Mouse (Mus musculus) heart, embryonic 13.5 days (tissue): Measurements from ENCODE around the gene Ntn4. TPM values are rescaled to one million over a fixed set of nuclear protein-coding genes. Genes with fewer than 3 reads are reported as not detected.

Experiments used
- ATAC-seq: fragments of 200-750 bp; cut with Nextera tagmentation; 2 replicates; pipeline ENCODE4 v1.8.0; 2017; ENCODE audit warnings: moderate TSS enrichment; ENCODE audit not compliant: insufficient number of reproducible peaks, low FRiP score, low TSS enrichment; ENCODE audit errors: extremely low read depth
- H3K27ac ChIP-seq: fragments of 300-500 bp; sonication (generic); replicated peaks from 2 replicates; pipeline ENCODE4 v1.5.1; 2015; ENCODE audit warnings: moderate library complexity, mild to moderate bottlenecking, inconsistent platforms
- H3K27me3 ChIP-seq: fragments of 300-500 bp; sonication (generic); replicated peaks from 2 replicates; pipeline ENCODE4 v1.6.1; 2015; ENCODE audit warnings: mild to moderate bottlenecking, inconsistent platforms
- H3K36me3 ChIP-seq: fragments of 300-500 bp; sonication (generic); 2 replicates; pipeline ENCODE4 v1.6.1; 2015; ENCODE audit warnings: mild to moderate bottlenecking, inconsistent platforms
- H3K4me1 ChIP-seq: fragments of 300-500 bp; sonication (generic); 2 replicates; pipeline ENCODE4 v1.6.1; 2015; ENCODE audit warnings: inconsistent platforms
- H3K4me2 ChIP-seq: fragments of 300-500 bp; sonication (generic); 2 replicates; pipeline ENCODE4 v1.6.1; 2015; ENCODE audit warnings: inconsistent platforms, mild to moderate bottlenecking, moderate library complexity
- H3K4me3 ChIP-seq: fragments of 300-500 bp; sonication (generic); 2 replicates; pipeline ENCODE4 v1.5.1; 2015; ENCODE audit warnings: moderate library complexity, mild to moderate bottlenecking, inconsistent platforms
- H3K9ac ChIP-seq: fragments of 300-500 bp; sonication (generic); 2 replicates; pipeline ENCODE4 v1.6.1; 2015; ENCODE audit warnings: inconsistent platforms, mild to moderate bottlenecking, moderate library complexity
- H3K9me3 ChIP-seq: fragments of 300-500 bp; sonication (generic); 2 replicates; pipeline ENCODE4 v1.6.1; 2016; ENCODE audit warnings: inconsistent platforms
- whole genome bisulfite sequencing: fragments of 180-500 bp; shearing (Covaris S2); methylation state at CpG from one replicate; pipeline ENCODE4 v1.1.7; 2015; ENCODE audit warnings: mixed read lengths; 5-methylcytosine and 5-hydroxymethylcytosine counted together
- polyA plus RNA-seq: library from polyadenylated mRNA; unstranded; fragments of >200 nt; fragmentation: Nextera tagmentation; extraction: Ambion mirVana; gene quantifications from 2 replicates; pipeline ENCODE4 v1.2.1, GENCODE M21; 2015

Gene Ntn4
- polyA plus RNA-seq, 1 experiment from 2014 or later, result 1.3 TPM

DNA sequence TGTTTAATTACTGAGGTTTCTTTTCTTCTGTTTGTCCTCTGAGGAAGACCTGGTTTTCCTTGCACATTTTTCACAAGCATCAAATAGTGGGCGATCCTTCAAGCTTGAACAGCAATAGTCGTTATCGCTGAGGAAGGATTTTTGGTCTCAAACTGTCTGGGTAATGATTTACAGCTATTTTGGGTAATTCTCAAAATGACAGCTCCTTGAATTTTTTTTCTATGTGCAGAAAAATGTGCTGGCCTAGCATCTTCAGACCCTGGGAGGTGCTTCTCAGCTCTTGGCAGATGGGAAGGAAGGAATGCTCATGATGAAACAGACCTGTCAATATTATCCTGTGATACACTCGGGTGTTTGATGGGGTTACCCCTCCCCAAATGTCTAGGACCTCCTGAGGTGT is 63.5 kb downstream of the Ntn4 start:
- Histone ChIP-seq H3K27ac (no peak overlapping the region), H3K36me3 (no peaks in the 10 kb centered on the region), H3K4me1 (peaks cover 28% of the 10 kb centered on the region), H3K4me2 (no peak overlapping the region), H3K9me3 (no peaks in the 10 kb centered on the region), H3K27me3 (peaks cover 5% of the 10 kb centered on the region; the same call in 1 of the 2 replicates), H3K9ac (no peak overlapping the region), H3K4me3 (no peak overlapping the region)
- WGBS, result 79% methylated on average over 4 of the region's 4 CpGs
- no peak for ATAC-seq

- H3K9ac ChIP-seq, result peak overlapping the region; percentile 11; the same call in 1 of the 2 replicates
- ATAC-seq, result peak; percentile 61; the same call in 1 of the 2 replicates
Measured at GRCm38 (mm10) chr10:93707149-93708075, 66.9 kb downstream of the Ntn4 start.

GRCm38 (mm10) chr10:93708076-93708473 is 67.6 kb downstream of the Ntn4 start:
- H3K27ac ChIP-seq, result peak overlapping the region; percentile 76
- no peak overlapping the region for H3K9ac ChIP-seq
- no peak for ATAC-seq
- no peak overlapping the region for H3K4me3 ChIP-seq
- peaks cover 19% of the 10 kb centered on the region for H3K4me1 ChIP-seq
- H3K9me3 ChIP-seq, result 0 out of 2 replicates have a peak, but pooled peaks cover 3% of the 10 kb centered on the region
- 58% methylated on average over 6 of the region's 6 CpGs for WGBS
- H3K36me3 ChIP-seq, result peaks cover 16% of the 10 kb centered on the region
- H3K27me3 ChIP-seq, result no peaks in the 10 kb centered on the region
- H3K4me2 ChIP-seq, result peak overlapping the region; percentile 55; the same call in 1 of the 2 replicates

More at GRCm38 (mm10) chr10:93707149-93708075, 66.9 kb downstream of the Ntn4 start:
- Histone ChIP-seq H3K27ac (peak overlapping the region; percentile 76), H3K27me3 (no peaks in the 10 kb centered on the region), H3K9me3 (0 out of 2 replicates have a peak, but pooled peaks cover 3% of the 10 kb centered on the region), H3K4me2 (peak overlapping the region; percentile 55), H3K36me3 (peaks cover 16% of the 10 kb centered on the region), H3K4me1 (peaks cover 21% of the 10 kb centered on the region), H3K4me3 (peak overlapping the region; percentile 26)
- WGBS, result 30% methylated on average over 21 of the region's 21 CpGs

DNA sequence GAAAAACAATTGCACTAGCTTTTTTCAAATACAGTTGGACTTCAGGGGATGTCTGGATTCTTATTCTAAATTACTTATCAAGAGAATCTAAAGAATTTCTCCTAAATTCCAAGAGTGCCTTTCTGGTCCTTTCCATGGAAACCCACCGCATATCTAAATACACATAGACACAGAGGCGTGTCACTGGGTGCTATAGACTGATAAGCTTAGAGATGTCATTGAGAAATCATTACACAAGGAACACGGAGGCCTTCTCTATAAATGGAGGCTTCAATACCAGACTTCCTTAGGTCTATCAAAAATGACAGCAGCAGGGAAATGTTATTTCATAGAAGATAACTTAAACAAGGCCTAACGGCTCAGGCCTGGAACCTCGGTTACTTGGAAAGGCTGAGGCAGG is 68.0 kb downstream of the Ntn4 start:
- ATAC-seq, result no peak
- Histone ChIP-seq H3K4me3 (no peak overlapping the region), H3K27ac (no peak overlapping the region), H3K9ac (no peak overlapping the region), H3K9me3 (0 out of 2 replicates have a peak, but pooled peaks cover 3% of the 10 kb centered on the region), H3K4me1 (peaks cover 19% of the 10 kb centered on the region), H3K27me3 (no peaks in the 10 kb centered on the region), H3K36me3 (peaks cover 16% of the 10 kb centered on the region), H3K4me2 (no peak overlapping the region)
- WGBS, result 62% methylated on average over 5 of the region's 5 CpGs

DNA sequence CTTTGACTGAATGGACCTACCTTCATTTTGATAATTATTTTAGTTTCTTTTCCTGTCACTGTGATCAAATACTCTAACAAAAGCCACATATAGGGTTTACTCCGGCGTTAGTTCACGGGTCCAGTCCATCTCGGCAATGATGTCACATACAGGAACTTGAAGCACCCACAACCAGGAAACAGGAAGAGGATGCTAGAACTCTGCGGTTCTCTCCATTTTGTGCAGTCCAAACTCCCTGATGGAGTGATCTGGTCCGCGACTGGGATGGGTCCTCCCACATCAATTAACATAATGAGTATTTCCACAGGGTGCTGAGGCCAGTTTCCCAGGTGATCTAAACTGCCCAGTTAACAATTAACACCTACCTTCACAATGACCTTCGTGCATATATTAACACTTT is 69.1 kb downstream of the Ntn4 start:
- WGBS, result 79% methylated on average over 8 of the region's 8 CpGs
- H3K27ac ChIP-seq, result no peak overlapping the region
- 0 out of 2 replicates have a peak, but pooled peaks cover 3% of the 10 kb centered on the region for H3K9me3 ChIP-seq
- no peaks in the 10 kb centered on the region for H3K27me3 ChIP-seq
- peaks cover 19% of the 10 kb centered on the region for H3K4me1 ChIP-seq
- peaks cover 16% of the 10 kb centered on the region for H3K36me3 ChIP-seq
- H3K9ac ChIP-seq, result no peak overlapping the region
- H3K4me3 ChIP-seq, result no peak overlapping the region
- no peak overlapping the region for H3K4me2 ChIP-seq
- ATAC-seq, result no peak

DNA sequence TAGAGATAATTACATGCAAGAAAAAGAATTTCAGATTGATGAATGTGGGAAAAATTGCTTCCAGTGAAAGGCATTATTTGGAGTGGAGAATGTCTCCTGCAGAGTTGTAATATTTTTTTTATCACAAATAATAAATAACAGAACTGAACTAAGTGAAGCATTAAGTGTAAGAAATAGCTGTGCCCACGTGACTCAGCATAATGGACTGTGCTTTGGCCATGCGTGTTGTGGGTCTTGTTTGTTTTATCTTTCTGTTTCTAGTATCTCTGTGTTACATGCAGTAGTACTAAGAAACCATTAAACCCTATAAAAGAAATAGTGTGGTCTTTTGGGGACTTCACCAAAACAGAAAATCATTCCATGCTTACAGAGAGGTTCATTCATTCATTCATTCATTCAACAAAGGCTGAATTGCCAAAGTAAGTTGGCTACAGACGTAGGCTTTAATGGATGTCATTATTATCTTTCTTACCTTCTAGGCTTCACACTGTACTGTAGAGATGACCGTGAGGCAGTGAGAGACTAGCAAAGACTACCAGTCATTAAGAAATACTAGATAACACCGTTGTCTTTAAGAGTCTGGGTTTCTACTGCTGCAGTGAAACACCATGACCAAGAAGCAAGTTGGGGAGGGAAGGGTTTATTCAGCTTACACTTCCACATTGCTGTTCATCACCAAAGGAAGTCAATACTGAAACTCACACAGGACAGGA is 81.3 kb downstream of the Ntn4 start:
- H3K9ac ChIP-seq, result no peak overlapping the region
- ATAC-seq, result no peak
- H3K27ac ChIP-seq, result no peak overlapping the region
- H3K4me2 ChIP-seq, result no peak overlapping the region
- H3K36me3 ChIP-seq, result no peaks in the 10 kb centered on the region
- no peaks in the 10 kb centered on the region for H3K9me3 ChIP-seq
- peaks cover 12% of the 10 kb centered on the region for H3K4me1 ChIP-seq
- 84% methylated on average over 5 of the region's 5 CpGs for WGBS
- H3K27me3 ChIP-seq, result no peaks in the 10 kb centered on the region
- H3K4me3 ChIP-seq, result no peak overlapping the region

DNA sequence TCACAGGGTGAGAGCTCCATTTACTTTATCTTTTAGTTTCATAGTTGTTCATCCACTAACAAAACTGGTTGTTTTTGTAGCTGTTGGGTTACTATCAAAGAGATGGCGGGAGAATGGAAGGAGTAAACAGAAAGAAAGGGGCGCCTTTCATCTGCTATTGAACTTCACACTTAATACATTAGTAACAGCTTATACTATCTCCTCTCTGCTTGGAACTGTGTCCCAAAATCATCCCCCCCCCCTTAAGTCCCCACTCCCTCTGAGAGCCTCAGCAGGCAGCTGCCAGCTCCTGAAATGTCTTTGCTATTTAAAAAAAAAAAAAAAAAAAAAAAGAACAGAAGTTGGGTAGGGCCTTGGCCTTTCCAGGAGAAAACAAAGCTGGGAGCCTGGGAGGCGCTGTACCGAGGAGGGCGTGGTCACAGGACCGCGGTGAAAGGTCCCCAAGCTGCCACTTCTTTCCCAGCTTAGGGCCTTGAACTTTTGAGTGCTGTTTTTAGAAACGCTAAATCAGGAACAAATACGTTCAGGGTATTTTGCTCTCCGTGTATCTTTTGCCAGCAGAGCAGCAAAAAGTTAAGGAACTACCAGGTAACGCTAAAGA is 83.6 kb downstream of the Ntn4 start:
- H3K9ac ChIP-seq, result peak overlapping the region; percentile 58
- 10% methylated on average over 11 of the region's 11 CpGs for WGBS
- ATAC-seq, result no peak
- H3K4me1 ChIP-seq, result peaks cover 12% of the 10 kb centered on the region
- H3K27me3 ChIP-seq, result no peaks in the 10 kb centered on the region
- H3K4me3 ChIP-seq, result peak overlapping the region; percentile 21; the same call in 1 of the 2 replicates
- H3K9me3 ChIP-seq, result no peaks in the 10 kb centered on the region
- peak overlapping the region; percentile 29; the same call in 1 of the 2 replicates for H3K27ac ChIP-seq
- peak overlapping the region; percentile 61 for H3K4me2 ChIP-seq
- H3K36me3 ChIP-seq, result no peaks in the 10 kb centered on the region

GRCm38 (mm10) chr10:93728131-93728530 is 87.7 kb downstream of the Ntn4 start:
- 70% methylated on average over 5 of the region's 5 CpGs for WGBS
- no peaks in the 10 kb centered on the region for H3K9me3 ChIP-seq

DNA sequence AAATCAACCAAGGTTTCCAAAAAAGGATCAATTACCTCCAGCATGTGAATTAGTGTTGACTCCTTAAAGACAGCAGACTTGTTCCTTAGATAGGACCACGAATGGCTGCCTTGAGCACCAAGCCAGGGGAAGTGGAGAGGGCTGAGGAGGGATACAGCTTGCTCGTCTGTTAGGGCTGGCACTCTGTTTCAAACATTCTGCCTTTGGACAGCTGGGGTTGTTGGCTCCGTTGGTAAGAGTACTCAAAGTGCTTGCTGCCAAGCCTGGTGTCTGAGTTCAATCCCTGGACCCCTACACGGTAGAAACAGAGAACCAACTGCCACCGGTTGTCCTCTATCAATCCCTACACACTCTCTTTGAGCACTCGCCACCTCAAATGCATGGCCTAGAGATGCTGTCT is 90.0 kb downstream of the Ntn4 start:
- H3K4me2 ChIP-seq, result no peak overlapping the region
- 60% methylated on average over 6 of the region's 6 CpGs for WGBS
- no peaks in the 10 kb centered on the region for H3K9me3 ChIP-seq
- H3K4me1 ChIP-seq, result no peaks in the 10 kb centered on the region
- ATAC-seq, result no peak
- no peaks in the 10 kb centered on the region for H3K27me3 ChIP-seq
- no peak overlapping the region for H3K4me3 ChIP-seq
- H3K27ac ChIP-seq, result 0 out of 2 replicates have a peak overlapping the region, but pooled peaks have one; percentile 12
- H3K9ac ChIP-seq, result no peak overlapping the region
- H3K36me3 ChIP-seq, result peaks cover 7% of the 10 kb centered on the region

More at GRCm38 (mm10) chr10:93728131-93728530, 87.7 kb downstream of the Ntn4 start:
- H3K27ac ChIP-seq, result no peak overlapping the region
- no peak for ATAC-seq
- no peaks in the 10 kb centered on the region for H3K36me3 ChIP-seq
- H3K9ac ChIP-seq, result no peak overlapping the region
- H3K4me1 ChIP-seq, result peaks cover 12% of the 10 kb centered on the region
- no peak overlapping the region for H3K4me3 ChIP-seq
- H3K4me2 ChIP-seq, result no peak overlapping the region
- no peaks in the 10 kb centered on the region for H3K27me3 ChIP-seq

GRCm38 (mm10) chr10:93731248-93731691 is 90.8 kb downstream of the Ntn4 start:
- Histone ChIP-seq H3K4me1 (peaks cover 7% of the 10 kb centered on the region), H3K9ac (no peak overlapping the region), H3K9me3 (no peaks in the 10 kb centered on the region)

More at GRCm38 (mm10) chr10:93731248-93731691, 90.8 kb downstream of the Ntn4 start:
- Histone ChIP-seq H3K4me3 (no peak overlapping the region), H3K36me3 (peaks cover 7% of the 10 kb centered on the region), H3K4me2 (no peak overlapping the region), H3K27me3 (no peaks in the 10 kb centered on the region), H3K27ac (no peak overlapping the region)
- ATAC-seq, result no peak
- WGBS, result 62% methylated on average over 9 of the region's 9 CpGs
